Mouse (Mus musculus): ENCODE measurements at regions not wholly inside any gene's neighbourhood (a gene's known extent, or its start where the extent isn't known, plus 50 kb on each side); places are given as distances from the start of the nearest gene placed in this dataset.

- ATAC-seq (ENCODE audit: insufficient read depth), result no peak
- no peak overlapping the region for H3K4me2 ChIP-seq (ENCODE audit: low read depth)
- no peak overlapping the region for H3K27ac ChIP-seq
- no peak for TF ChIP-seq CTCF (IDR thresholded peaks at IDR 0.05; ENCODE audit: low read depth)
- no peak for TF ChIP-seq EP300 (IDR thresholded peaks at IDR 0.05; ENCODE audit: low read depth)
- H3K4me3 ChIP-seq (ENCODE audit: insufficient read depth in 1 of 2, low read depth in 2 of 2, low read length in 2 of 2), result no peak overlapping the region
- no peaks in the 10 kb centered on the region for H3K4me1 ChIP-seq (replicated peaks; ENCODE audit: control insufficient read depth in 2 of 2, insufficient read depth in 2 of 2, low read length in 1 of 2)
- H3K36me3 ChIP-seq (replicated peaks; ENCODE audit: control insufficient read depth, insufficient read depth, low read depth), result no peaks in the 10 kb centered on the region
- H3K9me3 ChIP-seq (ENCODE audit: control insufficient read depth, low read length), result no peaks in the 10 kb centered on the region
- WGBS (ENCODE audit: insufficient replicate concordance), result 73% methylated on average over 6 of the region's 6 CpGs
- no peaks in the 10 kb centered on the region for H3K27me3 ChIP-seq (ENCODE audit: control insufficient read depth, insufficient read depth, low read length)
- DNase-seq (ENCODE audit: low read depth in 3 of 3, low spot score in 3 of 3), result no peak
- no peak overlapping the region for H3K9ac ChIP-seq (replicated peaks)
Measured at GRCm38 (mm10) chr14:72806598-72806997, 96.8 kb upstream of the Fndc3a start.

- no peak for TF ChIP-seq CTCF (IDR thresholded peaks at IDR 0.05; ENCODE audit: low read depth)
- no peak for TF ChIP-seq EP300 (IDR thresholded peaks at IDR 0.05; ENCODE audit: low read depth)
- Histone ChIP-seq H3K27ac (no peak overlapping the region), H3K27me3 (ENCODE audit: control insufficient read depth, insufficient read depth, low read length) (no peaks in the 10 kb centered on the region), H3K4me2 (ENCODE audit: low read depth) (no peak overlapping the region), H3K9me3 (ENCODE audit: control insufficient read depth, low read length) (no peaks in the 10 kb centered on the region), H3K4me3 (ENCODE audit: insufficient read depth in 1 of 2, low read depth in 2 of 2, low read length in 2 of 2) (no peak overlapping the region), H3K4me1 (replicated peaks; ENCODE audit: control insufficient read depth in 2 of 2, insufficient read depth in 2 of 2, low read length in 1 of 2) (no peaks in the 10 kb centered on the region), H3K9ac (replicated peaks) (no peak overlapping the region), H3K36me3 (replicated peaks; ENCODE audit: control insufficient read depth, insufficient read depth, low read depth) (no peaks in the 10 kb centered on the region)
- DNase-seq (ENCODE audit: low read depth in 3 of 3, low spot score in 3 of 3), result no peak
- no peak for ATAC-seq (ENCODE audit: insufficient read depth)
Measured at GRCm38 (mm10) chr14:72803579-72803978, 93.8 kb upstream of the Fndc3a start.

GRCm38 (mm10) chr14:72790654-72791053 lies 80.9 kb upstream of the Fndc3a start:
- H3K4me2 ChIP-seq (ENCODE audit: low read depth), result no peak overlapping the region
- WGBS (ENCODE audit: insufficient replicate concordance), result 48% methylated on average over 3 of the region's 3 CpGs
- TF ChIP-seq EP300 (IDR thresholded peaks at IDR 0.05; ENCODE audit: low read depth), result no peak
- TF ChIP-seq CTCF (IDR thresholded peaks at IDR 0.05; ENCODE audit: low read depth), result no peak
- H3K36me3 ChIP-seq (replicated peaks; ENCODE audit: control insufficient read depth, insufficient read depth, low read depth), result no peaks in the 10 kb centered on the region
- H3K27me3 ChIP-seq (ENCODE audit: control insufficient read depth, insufficient read depth, low read length), result no peaks in the 10 kb centered on the region
- H3K4me1 ChIP-seq (replicated peaks; ENCODE audit: control insufficient read depth in 2 of 2, insufficient read depth in 2 of 2, low read length in 1 of 2), result no peaks in the 10 kb centered on the region
- H3K4me3 ChIP-seq (ENCODE audit: insufficient read depth in 1 of 2, low read depth in 2 of 2, low read length in 2 of 2), result no peak overlapping the region
- no peak overlapping the region for H3K9ac ChIP-seq (replicated peaks)
- no peaks in the 10 kb centered on the region for H3K9me3 ChIP-seq (ENCODE audit: control insufficient read depth, low read length)
- ATAC-seq (ENCODE audit: insufficient read depth) (no peak), DNase-seq (ENCODE audit: low read depth in 3 of 3, low spot score in 3 of 3) (no peak)
- H3K27ac ChIP-seq, result no peak overlapping the region

GRCm38 (mm10) chr14:72786929-72787328 lies 77.1 kb upstream of the Fndc3a start:
- TF ChIP-seq EP300 (IDR thresholded peaks at IDR 0.05; ENCODE audit: low read depth), result no peak
- TF ChIP-seq CTCF (IDR thresholded peaks at IDR 0.05; ENCODE audit: low read depth), result no peak
- no peak overlapping the region for H3K4me2 ChIP-seq (ENCODE audit: low read depth)
- no peaks in the 10 kb centered on the region for H3K27me3 ChIP-seq (ENCODE audit: control insufficient read depth, insufficient read depth, low read length)
- WGBS (ENCODE audit: insufficient replicate concordance), result 64% methylated on average over 3 of the region's 3 CpGs
- DNase-seq (ENCODE audit: low read depth in 3 of 3, low spot score in 3 of 3) (no peak), ATAC-seq (ENCODE audit: insufficient read depth) (no peak)
- H3K27ac ChIP-seq, result no peak overlapping the region
- no peaks in the 10 kb centered on the region for H3K36me3 ChIP-seq (replicated peaks; ENCODE audit: control insufficient read depth, insufficient read depth, low read depth)
- no peak overlapping the region for H3K9ac ChIP-seq (replicated peaks)
- H3K9me3 ChIP-seq (ENCODE audit: control insufficient read depth, low read length), result no peaks in the 10 kb centered on the region
- H3K4me1 ChIP-seq (replicated peaks; ENCODE audit: control insufficient read depth in 2 of 2, insufficient read depth in 2 of 2, low read length in 1 of 2), result no peaks in the 10 kb centered on the region; a peak in 1 of 4 replicates
- H3K4me3 ChIP-seq (ENCODE audit: insufficient read depth in 1 of 2, low read depth in 2 of 2, low read length in 2 of 2), result no peak overlapping the region

GRCm38 (mm10) chr14:72783248-72783647 lies 73.4 kb upstream of the Fndc3a start:
- Histone ChIP-seq H3K36me3 (replicated peaks; ENCODE audit: control insufficient read depth, insufficient read depth, low read depth) (no peaks in the 10 kb centered on the region), H3K4me3 (ENCODE audit: insufficient read depth in 1 of 2, low read depth in 2 of 2, low read length in 2 of 2) (no peak overlapping the region), H3K4me2 (ENCODE audit: low read depth) (no peak overlapping the region), H3K4me1 (replicated peaks; ENCODE audit: control insufficient read depth in 2 of 2, insufficient read depth in 2 of 2, low read length in 1 of 2) (no peaks in the 10 kb centered on the region; a peak in 1 of 4 replicates), H3K9me3 (ENCODE audit: control insufficient read depth, low read length) (no peaks in the 10 kb centered on the region), H3K27ac (no peak overlapping the region), H3K27me3 (ENCODE audit: control insufficient read depth, insufficient read depth, low read length) (no peaks in the 10 kb centered on the region), H3K9ac (replicated peaks) (no peak overlapping the region)
- ATAC-seq (ENCODE audit: insufficient read depth), result no peak
- WGBS (ENCODE audit: insufficient replicate concordance), result 44% methylated on average over 9 of the region's 9 CpGs
- DNase-seq (ENCODE audit: low read depth in 3 of 3, low spot score in 3 of 3), result peak in 1 of 3 experiments; percentile 1
- TF ChIP-seq CTCF (IDR thresholded peaks at IDR 0.05; ENCODE audit: low read depth), result no peak
- no peak for TF ChIP-seq EP300 (IDR thresholded peaks at IDR 0.05; ENCODE audit: low read depth)

All from liver, embryonic 14.5 days (tissue).